Mouse (Mus musculus): ENCODE results near the gene 1700024G13Rik. TPM values are rescaled to one million over a fixed set of nuclear protein-coding genes. Genes with fewer than 3 reads are reported as not detected.

Gene 1700024G13Rik
- polyA plus RNA-seq (2012; rRNA removed) (not detected in 2 replicates), polyA plus RNA-seq (2014; fragmentation: Nextera tagmentation; extraction: Ambion mirVana) (not detected in 2 replicates)

DNA sequence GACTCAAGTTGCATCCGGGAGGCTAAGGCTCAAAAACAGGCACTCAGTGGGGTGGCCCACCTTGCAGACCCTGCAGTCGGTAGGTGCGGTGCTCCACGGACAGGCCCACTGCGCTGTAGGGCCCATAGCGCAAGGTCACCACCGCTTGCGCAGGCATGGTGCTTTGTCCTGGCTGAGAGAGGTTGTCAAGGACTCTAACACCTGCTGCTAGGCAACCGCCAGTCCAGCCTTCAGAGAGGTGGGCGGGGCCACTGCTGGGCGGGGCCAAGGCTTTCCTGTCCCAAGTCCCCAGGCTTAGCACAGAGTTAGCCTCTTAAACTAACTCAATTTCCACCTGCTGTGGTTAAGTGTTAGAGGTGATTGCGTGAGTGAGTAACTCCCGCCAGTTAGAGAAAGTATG is at the start of gene 1700024G13Rik:
TSS of gene 1700024G13Rik (minus strand) at position 196 of the 400 bp plus-strand sequence.
- DNase-seq (ENCODE audit: low spot score) (peak; percentile 34), ATAC-seq (ENCODE audit: low FRiP score, low read depth) (peak; percentile 50; the same call in 1 of the 2 replicates)
- no peak for TF ChIP-seq POLR2A (IDR thresholded peaks at IDR 0.05; ENCODE audit: borderline replicate concordance, extremely low read depth, insufficient read depth, insufficient read length)
- Histone ChIP-seq H3K4me3 (replicated peaks; ENCODE audit: low read length) (no peak within 1 kb of the TSS), H3K9ac (ENCODE audit: low read depth, low read length, severe bottlenecking) (no peak within 1 kb of the TSS), H3K4me2 (replicated peaks; ENCODE audit: low read depth, low read length, severe bottlenecking) (no peak within 1 kb of the TSS), H3K4me1 (ENCODE audit: control insufficient read depth, insufficient read depth, low read length) (no peaks in the 10 kb centered on the region), H3K9me3 (ENCODE audit: control insufficient read depth, low read length) (no peaks in the 10 kb centered on the region), H3K36me3 (ENCODE audit: control insufficient read depth, insufficient read depth, low read length) (no peaks in the 10 kb centered on the region), H3K27ac (replicated peaks; ENCODE audit: low read depth, low read length) (no peak within 1 kb of the TSS), H3K27me3 (ENCODE audit: control insufficient read depth, insufficient read depth, low read length) (no peaks in the 10 kb centered on the region)
- WGBS = under 1% methylated on average over 13 of the region's 13 CpGs

GRCm38 (mm10) chr14:32437352-32437793 is 49.2 kb upstream of the 1700024G13Rik start:
- Histone ChIP-seq H3K9ac (ENCODE audit: low read depth, low read length, severe bottlenecking) (no peak overlapping the region), H3K27me3 (ENCODE audit: control insufficient read depth, insufficient read depth, low read length) (no peaks in the 10 kb centered on the region), H3K4me2 (replicated peaks; ENCODE audit: low read depth, low read length, severe bottlenecking) (no peak overlapping the region), H3K4me1 (ENCODE audit: control insufficient read depth, insufficient read depth, low read length) (no peaks in the 10 kb centered on the region), H3K27ac (replicated peaks; ENCODE audit: low read depth, low read length) (no peak overlapping the region), H3K9me3 (ENCODE audit: control insufficient read depth, low read length) (no peaks in the 10 kb centered on the region), H3K36me3 (ENCODE audit: control insufficient read depth, insufficient read depth, low read length) (no peaks in the 10 kb centered on the region), H3K4me3 (replicated peaks; ENCODE audit: low read length) (no peak overlapping the region)
- 26% methylated on average over 5 of the region's 5 CpGs for WGBS
- no peak for TF ChIP-seq POLR2A (IDR thresholded peaks at IDR 0.05; ENCODE audit: borderline replicate concordance, extremely low read depth, insufficient read depth, insufficient read length)
- ATAC-seq (ENCODE audit: low FRiP score, low read depth) = no peak
- no peak for DNase-seq (ENCODE audit: low spot score)

GRCm38 (mm10) chr14:32429030-32429602 is 40.9 kb upstream of the 1700024G13Rik start:
- H3K27ac ChIP-seq (replicated peaks; ENCODE audit: low read depth, low read length) = no peak overlapping the region
- H3K36me3 ChIP-seq (ENCODE audit: control insufficient read depth, insufficient read depth, low read length) = no peaks in the 10 kb centered on the region
- TF ChIP-seq POLR2A (IDR thresholded peaks at IDR 0.05; ENCODE audit: borderline replicate concordance, extremely low read depth, insufficient read depth, insufficient read length) = no peak
- no peaks in the 10 kb centered on the region for H3K27me3 ChIP-seq (ENCODE audit: control insufficient read depth, insufficient read depth, low read length)
- DNase-seq (ENCODE audit: low spot score) = no peak
- 18% methylated on average over 8 of the region's 8 CpGs for WGBS
- no peak overlapping the region for H3K4me2 ChIP-seq (replicated peaks; ENCODE audit: low read depth, low read length, severe bottlenecking)
- no peak for ATAC-seq (ENCODE audit: low FRiP score, low read depth)
- H3K4me1 ChIP-seq (ENCODE audit: control insufficient read depth, insufficient read depth, low read length) = no peaks in the 10 kb centered on the region
- H3K9ac ChIP-seq (ENCODE audit: low read depth, low read length, severe bottlenecking) = no peak overlapping the region
- H3K9me3 ChIP-seq (ENCODE audit: control insufficient read depth, low read length) = no peaks in the 10 kb centered on the region
- no peak overlapping the region for H3K4me3 ChIP-seq (replicated peaks; ENCODE audit: low read length)

GRCm38 (mm10) chr14:32423946-32424345 is 35.8 kb upstream of the 1700024G13Rik start:
- Histone ChIP-seq H3K9me3 (ENCODE audit: control insufficient read depth, low read length) (no peaks in the 10 kb centered on the region), H3K27me3 (ENCODE audit: control insufficient read depth, insufficient read depth, low read length) (no peaks in the 10 kb centered on the region), H3K36me3 (ENCODE audit: control insufficient read depth, insufficient read depth, low read length) (no peaks in the 10 kb centered on the region), H3K9ac (ENCODE audit: low read depth, low read length, severe bottlenecking) (no peak overlapping the region), H3K4me2 (replicated peaks; ENCODE audit: low read depth, low read length, severe bottlenecking) (no peak overlapping the region), H3K27ac (replicated peaks; ENCODE audit: low read depth, low read length) (no peak overlapping the region), H3K4me1 (ENCODE audit: control insufficient read depth, insufficient read depth, low read length) (no peaks in the 10 kb centered on the region), H3K4me3 (replicated peaks; ENCODE audit: low read length) (no peak overlapping the region)
- 88% methylated on average over 7 of the region's 7 CpGs for WGBS
- no peak for DNase-seq (ENCODE audit: low spot score)
- no peak for TF ChIP-seq POLR2A (IDR thresholded peaks at IDR 0.05; ENCODE audit: borderline replicate concordance, extremely low read depth, insufficient read depth, insufficient read length)
- no peak for ATAC-seq (ENCODE audit: low FRiP score, low read depth)

GRCm38 (mm10) chr14:32418747-32419146 is 30.6 kb upstream of the 1700024G13Rik start:
- 85% methylated on average over 11 of the region's 11 CpGs for WGBS
- Histone ChIP-seq H3K4me2 (replicated peaks; ENCODE audit: low read depth, low read length, severe bottlenecking) (no peak overlapping the region), H3K4me1 (ENCODE audit: control insufficient read depth, insufficient read depth, low read length) (no peaks in the 10 kb centered on the region), H3K9me3 (ENCODE audit: control insufficient read depth, low read length) (no peaks in the 10 kb centered on the region), H3K36me3 (ENCODE audit: control insufficient read depth, insufficient read depth, low read length) (no peaks in the 10 kb centered on the region), H3K27ac (replicated peaks; ENCODE audit: low read depth, low read length) (no peak overlapping the region), H3K27me3 (ENCODE audit: control insufficient read depth, insufficient read depth, low read length) (no peaks in the 10 kb centered on the region), H3K9ac (ENCODE audit: low read depth, low read length, severe bottlenecking) (no peak overlapping the region), H3K4me3 (replicated peaks; ENCODE audit: low read length) (no peak overlapping the region)
- DNase-seq (ENCODE audit: low spot score) (no peak), ATAC-seq (ENCODE audit: low FRiP score, low read depth) (no peak)
- TF ChIP-seq POLR2A (IDR thresholded peaks at IDR 0.05; ENCODE audit: borderline replicate concordance, extremely low read depth, insufficient read depth, insufficient read length) = no peak
